Mouse (Mus musculus) ES-Bruce4 (cell line): Measurements from ENCODE around the gene Zfp574.

ENCODE experiments used
- CTCF ChIP-seq: IDR thresholded peaks from one replicate; pipeline ENCODE4 v1.8.1; 2011; ENCODE audit warnings: low read depth, low read length
- EP300 ChIP-seq: IDR thresholded peaks from 2 replicates; pipeline ENCODE4 v1.6.1; 2011; ENCODE audit warnings: low read depth, low read length; ENCODE audit not compliant: insufficient read depth
- POLR2A ChIP-seq: IDR thresholded peaks from one replicate; pipeline ENCODE4 v1.8.1; 2011; ENCODE audit warnings: low read length; ENCODE audit not compliant: insufficient read depth

DNA sequence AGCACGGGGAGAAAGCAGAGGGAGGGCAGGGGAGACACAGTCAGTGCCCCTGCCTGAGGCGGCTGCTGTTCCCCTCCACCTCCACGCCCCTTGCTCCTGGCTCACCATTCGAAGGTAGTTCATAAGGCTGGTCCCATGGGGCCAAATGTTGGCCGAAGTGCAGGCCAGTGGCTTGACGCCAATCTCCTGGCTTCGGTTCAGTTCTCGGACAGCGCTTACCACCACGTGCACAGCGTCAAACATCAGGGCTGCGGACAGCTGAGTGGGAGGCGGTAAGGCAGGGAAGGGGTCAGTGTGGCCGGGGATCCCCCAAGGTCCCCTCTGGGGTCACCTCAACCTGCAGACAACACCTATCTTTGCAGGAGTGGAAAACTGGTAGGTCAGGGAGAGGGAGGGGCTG is 13.5 kb upstream of the Zfp574 start:
- TF ChIP-seq CTCF: no peak
- no peak for TF ChIP-seq POLR2A
- no peak for TF ChIP-seq EP300
